In genomic region chr1:104944470-104945109, GRCm38 (mm10) we compare ENCODE assay signal across 7 mouse cellular contexts.
DNase-seq lines count a peak whose midpoint lies in the region; TF ChIP-seq lines count a peak whose summit lies in the region.

No protein-coding gene starts in this region.

- DNase-seq in 416B (ENCODE audit: low read depth): peak; percentile 23
- no peak for DNase-seq in MEL (ENCODE audit: low read depth, low spot score)
- DNase-seq in embryo, embryonic 11 days: peak; percentile 76
- peak; percentile 58 for DNase-seq in hindbrain, embryonic 10.5 days (ENCODE audit: low spot score)
- DNase-seq in layer of hippocampus, adult 9-11 months: peak; percentile 45
- DNase-seq in neural tube, embryonic 10.5 days (ENCODE audit: extremely low spot score, low spot score): peak; percentile 17
- no peak for DNase-seq in spleen, postnatal 14 days (ENCODE audit: low spot score in 2 of 2)

- no peaks in the 10 kb centered on the region for H3K4me1 ChIP-seq in MEL (ENCODE audit: control insufficient read depth in 1 of 2, insufficient read depth in 2 of 2, low read length in 2 of 2)
- H3K4me1 ChIP-seq in hindbrain, embryonic 10.5 days (replicated peaks): no peaks in the 10 kb centered on the region

- H3K27me3 ChIP-seq in MEL (ENCODE audit: control insufficient read depth in 1 of 2, insufficient read depth in 2 of 2, low read length in 2 of 2): no peaks in the 10 kb centered on the region
- H3K27me3 ChIP-seq in hindbrain, embryonic 10.5 days (ENCODE audit: insufficient read depth, poor library complexity, severe bottlenecking): no peaks in the 10 kb centered on the region

- no peaks in the 10 kb centered on the region for H3K36me3 ChIP-seq in MEL (ENCODE audit: control insufficient read depth in 1 of 2, insufficient read depth in 2 of 2, low read length in 2 of 2)
- no peaks in the 10 kb centered on the region for H3K36me3 ChIP-seq in hindbrain, embryonic 10.5 days

- H3K4me3 ChIP-seq in MEL (ENCODE audit: control insufficient read depth in 1 of 2, insufficient read depth in 1 of 2, low read depth in 2 of 2, low read length in 2 of 2): no peak overlapping the region
- no peak overlapping the region for H3K4me3 ChIP-seq in hindbrain, embryonic 10.5 days

- no peaks in the 10 kb centered on the region for H3K9me3 ChIP-seq in MEL (replicated peaks; ENCODE audit: insufficient read depth, low read length)
- H3K9me3 ChIP-seq in hindbrain, embryonic 10.5 days: no peaks in the 10 kb centered on the region

- TF ChIP-seq CTCF in MEL (IDR thresholded peaks at IDR 0.05 in 2 of 3, conservative IDR thresholded peaks at IDR 0.05 in 1 of 3; ENCODE audit: control insufficient read depth in 1 of 3, insufficient read depth in 1 of 3, low read depth in 2 of 3, low read length in 3 of 3, poor library complexity in 1 of 3, severe bottlenecking in 1 of 3): no peak

- H3K27ac ChIP-seq in MEL (ENCODE audit: control insufficient read depth, low read depth, low read length): no peak overlapping the region
- H3K27ac ChIP-seq in hindbrain, embryonic 10.5 days: peak overlapping the region; percentile 66

- H3K9ac ChIP-seq in MEL (ENCODE audit: control insufficient read depth, low read depth, low read length, poor library complexity, severe bottlenecking): no peak overlapping the region

- no peak for TF ChIP-seq POLR2A in MEL (IDR thresholded peaks at IDR 0.05; ENCODE audit: control insufficient read depth in 1 of 2, insufficient read depth in 1 of 2, low read depth in 1 of 2, low read length in 2 of 2, poor library complexity in 1 of 2)

- no peaks in the 10 kb centered on the region for H3K79me2 ChIP-seq in MEL (ENCODE audit: control insufficient read depth, insufficient read depth, low read length, poor library complexity)

- 18% methylated on average over 2 of the region's 2 CpGs for WGBS in hindbrain, embryonic 10.5 days

- no peak for TF ChIP-seq EP300 in MEL (IDR thresholded peaks at IDR 0.05; ENCODE audit: low read depth in 1 of 2, low read length in 2 of 2)

- TF ChIP-seq RAD21 in MEL (IDR thresholded peaks at IDR 0.05; ENCODE audit: low read depth, low read length): no peak

TF ChIP-seq in MEL, 35 proteins besides CTCF, POLR2A, EP300 and RAD21:
- TF ChIP-seq SMC3 (IDR thresholded peaks at IDR 0.05; ENCODE audit: low read depth, low read length): 0 out of 2 replicates have a peak, but pooled peaks have one; percentile 6
- no peak for TF ChIP-seq ZC3H11A (IDR thresholded peaks at IDR 0.05; ENCODE audit: low read depth, low read length)
- TF ChIP-seq SIN3A (IDR thresholded peaks at IDR 0.05; ENCODE audit: low read length): no peak

Comparison
In these comparisons a context has a peak if more than half of its experiments do, and no peak if none do; other contexts are left out.
1. DNase-seq: peak in 416B (single experiment), embryo, embryonic 11 days (single experiment), hindbrain, embryonic 10.5 days (single experiment), layer of hippocampus, adult 9-11 months (single experiment) and neural tube, embryonic 10.5 days (single experiment); none in MEL (single experiment) and spleen, postnatal 14 days (0 of 2).